Mouse (Mus musculus): ENCODE results near the gene Pabpc4.

DNA sequence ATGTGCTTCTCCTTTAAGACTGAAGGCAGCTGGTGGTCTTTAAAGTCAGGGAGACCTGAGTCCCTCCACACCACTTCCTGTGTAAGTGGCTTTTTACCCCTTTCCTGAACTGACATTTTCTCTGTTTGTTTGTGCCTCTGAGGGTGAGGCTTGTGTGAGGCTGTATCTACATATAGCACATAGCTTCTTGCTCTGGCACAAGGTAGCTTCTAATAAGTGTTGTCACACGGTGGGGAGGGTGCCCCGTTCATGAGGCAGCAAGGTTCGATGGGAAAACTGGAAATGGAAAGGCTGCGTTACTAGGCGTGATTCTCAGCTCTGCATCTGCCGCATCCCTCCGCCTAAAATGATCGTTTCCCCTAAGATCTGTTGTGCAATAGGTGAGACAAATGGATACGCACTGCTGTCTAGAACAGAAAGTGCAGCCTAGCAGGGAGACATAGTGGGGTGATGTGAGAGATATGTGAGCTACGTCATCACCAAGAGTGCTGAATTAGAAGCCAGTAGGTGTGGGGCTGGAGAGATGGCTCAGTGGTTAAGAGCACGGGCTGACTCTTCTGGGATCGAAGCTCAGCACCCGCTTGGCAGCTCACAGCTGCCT, 25.6 kb upstream of the Pabpc4 start:
- TF ChIP-seq CTCF (IDR thresholded peaks at IDR 0.05; ENCODE audit: insufficient read depth, low read length), result no peak
- TF ChIP-seq POLR2A (IDR thresholded peaks at IDR 0.05; ENCODE audit: borderline replicate concordance, extremely low read depth, low read depth, low read length), result peak; percentile 27; the same call in 1 of the 2 replicates
